Mouse (Mus musculus): ENCODE data around the gene Rabgef1.
A peak's percentile ranks its signal among the peaks of the same experiment; 100 is the strongest.

Gene Rabgef1

GRCm38 (mm10) chr5:130171423-130171954 is at the start of gene Rabgef1:
Gene Rabgef1 (plus strand): TSS chr5:130171798.
- DNase-seq, result peak; percentile 92

DNA sequence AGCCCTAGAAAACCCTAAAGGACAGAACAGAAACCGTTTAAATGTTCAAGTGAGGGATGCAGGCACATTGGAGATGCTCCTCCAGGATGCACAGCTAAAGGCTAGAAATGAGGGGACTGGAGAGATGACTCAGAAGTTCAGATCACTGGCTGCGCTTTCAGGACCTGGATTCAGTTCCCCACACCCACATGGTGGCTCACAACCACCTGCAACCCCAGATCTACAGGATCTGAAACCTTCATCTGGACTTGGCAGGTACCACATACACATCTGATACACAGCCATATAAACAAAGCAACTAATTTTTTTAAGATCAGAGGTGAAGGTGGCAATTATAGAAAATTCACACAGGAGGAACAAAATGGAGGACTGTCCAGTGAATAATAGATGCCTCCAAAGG is 49.2 kb upstream of the Rabgef1 start:
- DNase-seq, result no peak

DNA sequence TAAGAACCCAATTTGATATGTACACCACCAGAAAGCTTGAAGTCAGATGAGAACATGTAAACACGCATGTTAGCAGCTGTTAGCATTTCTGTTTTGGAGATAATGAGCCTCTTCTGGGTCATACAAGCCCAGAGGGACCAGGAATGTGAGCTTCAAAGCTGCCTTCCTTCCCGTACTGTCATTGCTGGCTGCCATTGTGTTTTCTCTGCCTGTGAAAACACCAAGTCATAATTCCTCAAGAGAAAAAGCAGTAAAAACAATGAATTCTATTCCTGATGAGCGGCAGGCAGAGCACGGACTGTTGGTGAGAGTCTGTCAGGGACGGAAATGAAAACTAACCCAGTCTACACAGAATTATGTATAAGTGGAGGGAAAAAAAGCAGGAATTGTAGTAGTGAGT is 47.3 kb upstream of the Rabgef1 start:
- no peak for DNase-seq

DNA sequence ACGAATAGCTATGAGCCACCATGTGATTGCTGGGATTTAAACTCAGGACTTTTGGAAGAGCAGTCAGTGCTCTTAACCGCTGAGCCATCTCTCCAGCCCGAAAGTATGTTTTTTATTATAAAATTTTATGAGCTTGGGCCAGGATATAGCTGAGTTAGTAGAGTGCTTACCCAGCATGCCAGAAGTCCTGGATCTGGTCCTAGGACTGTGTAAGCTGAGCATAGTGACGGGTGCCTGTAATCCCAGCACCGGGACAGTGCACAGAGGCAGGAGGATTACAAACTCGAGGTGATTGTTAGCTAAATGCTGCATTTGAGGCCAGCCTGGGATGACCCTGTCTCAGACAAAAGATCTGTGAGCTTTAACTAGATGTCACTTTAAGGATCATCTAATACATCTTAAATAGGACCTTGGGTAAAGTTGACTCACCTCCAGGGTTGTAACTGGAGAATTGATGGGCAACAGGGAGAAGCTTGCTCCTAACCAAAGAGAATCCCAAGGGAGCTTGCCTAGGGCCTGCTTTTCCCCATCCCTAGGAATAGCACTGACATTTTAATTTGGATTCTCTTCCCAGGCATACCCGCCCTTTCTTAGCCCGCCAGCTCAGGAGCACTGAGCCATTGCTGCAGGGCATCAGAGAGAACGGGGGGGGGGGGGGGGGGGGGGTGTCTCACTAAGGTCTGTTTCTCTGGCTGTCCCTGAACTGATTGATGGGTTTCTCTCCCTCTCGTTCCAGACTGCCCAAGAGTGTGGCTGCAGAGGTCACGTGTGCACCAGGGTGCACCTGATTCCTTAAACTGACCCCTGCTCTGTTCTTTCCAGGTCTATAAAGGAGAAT is 42.7 kb upstream of the Rabgef1 start:
- no peak for DNase-seq

DNA sequence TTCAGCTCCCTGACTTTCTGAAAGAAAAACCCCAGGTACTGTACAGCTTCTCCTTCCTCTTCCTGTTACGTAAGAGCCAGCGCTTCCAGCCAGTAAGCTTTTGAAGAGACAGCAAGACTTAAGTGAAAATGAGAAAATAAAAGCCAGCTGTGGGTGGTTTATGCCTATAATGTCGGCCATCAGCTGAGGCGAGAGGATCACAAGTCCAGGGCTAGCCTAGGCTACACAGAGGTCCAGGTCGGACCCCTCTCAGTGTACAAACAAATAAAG is 42.1 kb upstream of the Rabgef1 start:
- no peak for DNase-seq

GRCm38 (mm10) chr5:130136597-130136996 is 35.0 kb upstream of the Rabgef1 start:
- no peak for DNase-seq

- peak; percentile 79 for DNase-seq
These were observed 32.2 kb upstream of the Rabgef1 start for GRCm38 (mm10) chr5:130139393-130139792.

DNA sequence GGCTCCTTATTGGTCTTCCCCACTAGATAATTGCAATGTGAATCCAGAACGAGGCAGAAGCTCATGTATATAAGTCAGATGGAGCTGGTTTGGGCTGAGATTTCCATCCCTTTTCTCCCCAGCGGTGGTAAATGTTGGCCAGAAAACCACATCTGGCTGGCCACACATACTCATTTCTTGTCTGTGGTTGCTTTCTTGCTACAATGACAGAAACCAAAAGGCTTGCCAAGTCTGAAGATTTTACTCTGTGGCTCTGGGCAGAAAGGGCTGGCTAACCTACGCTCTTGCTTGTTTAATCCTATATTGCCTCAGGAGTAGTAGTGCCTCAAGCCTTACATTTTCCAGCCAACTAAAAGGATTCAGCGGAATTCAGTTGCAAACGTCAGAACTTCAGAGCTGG is 30.5 kb upstream of the Rabgef1 start:
- DNase-seq, result no peak

- no peak for DNase-seq
These were observed 29.6 kb upstream of the Rabgef1 start for GRCm38 (mm10) chr5:130142041-130142440.

GRCm38 (mm10) chr5:130143101-130143500 is 28.5 kb upstream of the Rabgef1 start:
- DNase-seq, result no peak

GRCm38 (mm10) chr5:130143977-130144333 is 27.6 kb upstream of the Rabgef1 start:
- DNase-seq, result peak; percentile 82

DNA sequence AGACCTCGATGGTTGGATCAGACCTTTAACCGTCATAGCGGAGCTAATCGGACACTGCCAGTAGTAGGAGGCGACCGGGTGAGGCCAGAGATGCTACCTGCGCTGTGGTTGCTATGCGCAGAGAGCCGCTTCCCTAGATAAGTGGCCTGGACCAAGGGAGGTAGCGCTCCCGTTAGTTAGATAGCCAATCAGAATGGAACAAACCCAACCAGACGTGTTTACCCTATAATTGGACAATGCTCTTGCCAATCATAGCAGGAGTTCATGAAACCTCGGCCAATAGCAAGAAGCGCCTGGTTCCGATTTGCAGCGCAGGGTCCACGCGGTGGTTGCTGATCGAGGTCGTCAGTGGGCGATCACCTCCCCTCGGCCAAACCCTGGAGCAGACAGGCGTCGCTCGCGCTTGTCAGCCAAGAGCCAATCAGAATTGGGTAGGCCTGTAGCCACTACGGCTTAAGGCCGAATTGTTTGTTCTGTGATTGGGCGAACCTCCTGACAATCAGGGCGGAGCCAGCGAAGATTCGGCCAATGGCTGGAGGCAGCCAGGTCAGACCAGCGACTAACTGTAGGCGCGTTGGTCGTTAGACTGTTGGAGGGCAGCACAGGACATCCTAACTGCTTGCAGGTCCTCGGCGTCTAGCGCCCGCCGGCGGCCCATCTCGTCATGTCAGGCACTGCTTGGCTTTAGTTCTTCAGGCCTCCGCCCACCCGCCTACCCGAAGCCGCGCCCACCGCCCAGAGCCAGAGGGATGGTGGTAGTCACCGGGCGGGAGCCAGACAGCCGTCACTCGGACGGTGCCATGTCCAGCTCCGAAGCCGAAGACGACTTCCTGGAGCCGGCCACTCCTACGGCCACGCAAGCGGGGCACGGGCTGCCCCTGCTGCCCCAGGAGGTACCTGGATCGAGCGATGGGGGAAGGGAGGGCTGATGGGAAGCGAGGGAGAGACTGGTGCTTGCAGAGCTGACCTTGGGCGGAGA is 27.0 kb upstream of the Rabgef1 start, which contains the start of gene Kctd7:
Gene Kctd7 (plus strand): TSS at position 528 of the 979 bp plus-strand sequence.
- peak; percentile 89 for DNase-seq

DNA sequence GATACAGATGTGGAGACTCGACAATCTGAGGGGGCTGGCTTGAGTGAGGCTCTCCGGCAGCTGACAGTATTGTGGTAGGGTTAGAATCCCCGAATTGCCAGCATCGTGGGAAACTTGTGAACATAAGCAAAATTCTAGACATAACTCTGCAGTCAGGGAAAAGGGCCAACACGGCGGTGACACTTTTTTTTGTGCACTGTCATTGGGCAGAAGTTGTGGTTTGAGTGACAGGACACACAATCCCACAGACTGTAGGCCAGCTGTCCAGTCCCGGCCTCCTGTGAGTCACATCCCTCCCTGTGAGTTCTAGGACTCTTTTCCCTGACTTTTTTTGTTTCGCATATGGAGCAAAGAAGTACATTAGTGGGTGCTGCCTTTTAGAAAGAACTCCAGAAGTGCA is 25.6 kb upstream of the Rabgef1 start:
- peak; percentile 19 for DNase-seq

DNA sequence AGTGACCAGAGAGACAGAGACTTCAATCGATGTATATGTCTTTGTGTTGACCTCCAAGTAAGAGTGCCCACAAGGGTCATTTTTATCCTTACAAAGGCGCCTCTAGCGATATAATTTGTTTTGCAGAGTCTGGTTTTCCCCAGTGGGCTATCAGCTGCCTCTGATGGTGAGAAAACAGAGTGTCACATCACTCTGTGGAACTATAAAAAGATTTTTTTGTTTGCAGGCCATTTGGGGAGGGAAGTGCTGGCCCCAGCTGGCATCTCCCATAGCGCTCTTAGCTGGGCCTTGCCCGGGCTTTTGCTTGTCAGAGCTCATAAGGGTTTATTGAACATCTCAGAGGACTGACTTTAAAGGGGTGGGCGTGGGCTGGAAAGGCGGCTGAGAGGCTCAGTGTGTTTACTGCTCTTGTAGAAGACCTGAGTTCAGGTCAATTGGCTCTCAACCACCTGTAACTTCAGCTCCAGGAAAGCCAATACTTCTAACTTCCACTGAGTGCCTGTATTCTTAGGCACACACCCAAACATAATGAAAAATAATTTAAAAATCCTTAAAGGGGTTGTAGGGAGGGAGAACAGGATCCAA is 21.8 kb upstream of the Rabgef1 start:
- no peak for DNase-seq

- DNase-seq, result no peak
These were observed 17.3 kb upstream of the Rabgef1 start for GRCm38 (mm10) chr5:130154286-130154685.

DNA sequence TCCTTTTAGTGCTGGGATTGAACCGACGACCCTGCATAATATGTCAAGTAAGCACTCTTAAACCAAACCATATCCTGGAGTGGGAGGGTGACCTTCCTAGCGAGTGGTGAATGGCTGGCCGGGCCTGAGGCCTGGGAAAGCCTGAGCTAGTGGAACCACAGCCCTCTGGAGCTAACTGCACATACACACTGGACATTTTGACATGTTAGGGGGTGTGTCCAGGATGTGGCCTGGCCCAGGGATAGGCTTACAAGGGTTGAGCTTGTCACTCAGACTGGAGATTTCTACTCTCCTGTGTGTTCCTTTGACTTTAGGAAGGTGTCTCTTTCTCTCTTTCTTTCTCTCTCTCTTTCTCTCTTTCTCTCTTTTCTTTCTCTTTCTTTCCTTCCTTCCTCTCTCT is 13.1 kb upstream of the Rabgef1 start:
- no peak for DNase-seq

- DNase-seq, result no peak
These were observed 11.8 kb upstream of the Rabgef1 start for GRCm38 (mm10) chr5:130159761-130160201.

DNA sequence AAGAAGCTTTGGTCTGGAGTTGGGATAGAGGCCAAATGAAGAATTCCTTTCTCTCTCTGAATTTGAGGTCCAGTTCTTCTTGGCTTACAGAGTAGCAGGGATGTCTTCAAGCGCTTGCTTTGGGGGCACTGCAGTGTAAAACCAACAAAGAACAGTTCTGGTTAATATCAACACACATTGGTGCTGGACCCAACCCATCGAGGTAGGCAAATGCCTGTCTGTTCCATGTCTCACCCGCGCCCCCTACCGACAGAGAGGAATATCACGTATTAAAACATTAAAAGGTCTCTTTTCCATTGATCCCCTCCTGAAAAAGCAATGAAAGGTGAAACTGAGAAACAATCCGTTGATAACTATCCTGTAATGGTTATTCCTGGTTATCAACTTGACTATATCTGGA is 7.9 kb upstream of the Rabgef1 start:
- peak; percentile 75 for DNase-seq

DNA sequence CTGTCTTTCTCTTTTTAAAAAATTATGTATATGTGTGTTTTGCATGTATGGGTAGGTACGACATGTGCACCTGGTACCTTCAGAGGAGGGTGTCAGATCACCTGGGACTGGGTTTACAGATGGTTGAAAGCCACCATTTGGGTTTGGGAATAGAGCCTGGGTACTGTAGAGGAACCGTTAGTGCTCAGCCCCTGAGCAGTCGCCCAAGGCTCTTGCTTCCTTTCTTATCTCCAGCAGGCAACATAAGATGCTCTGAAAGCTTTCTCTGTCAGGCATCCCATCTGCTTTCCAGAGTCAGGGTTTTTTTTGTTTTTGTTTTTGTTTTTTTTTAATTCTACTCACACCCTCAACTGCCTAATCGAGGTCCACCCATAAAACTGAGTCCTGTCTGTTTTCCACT is 6.4 kb upstream of the Rabgef1 start:
- DNase-seq, result no peak

DNA sequence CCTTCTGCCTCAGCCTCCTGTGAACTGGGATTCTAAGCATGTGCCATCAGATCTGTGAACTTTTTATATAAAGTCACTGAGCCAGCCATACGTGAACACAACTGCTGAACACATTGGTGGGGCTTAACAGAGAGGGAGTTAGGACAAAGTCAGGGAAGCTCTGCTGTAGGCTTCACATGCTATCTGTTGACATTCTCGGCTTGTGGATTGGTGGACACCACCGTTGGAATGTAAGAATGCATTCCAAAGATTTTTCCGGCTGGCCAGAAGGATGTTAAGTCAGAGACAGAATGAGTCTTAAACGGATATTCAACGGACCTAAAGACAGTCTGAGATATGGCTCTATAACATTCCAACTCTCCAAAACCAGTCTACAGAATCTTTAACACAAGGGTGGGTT is 2.5 kb upstream of the Rabgef1 start:
- DNase-seq, result no peak

DNA sequence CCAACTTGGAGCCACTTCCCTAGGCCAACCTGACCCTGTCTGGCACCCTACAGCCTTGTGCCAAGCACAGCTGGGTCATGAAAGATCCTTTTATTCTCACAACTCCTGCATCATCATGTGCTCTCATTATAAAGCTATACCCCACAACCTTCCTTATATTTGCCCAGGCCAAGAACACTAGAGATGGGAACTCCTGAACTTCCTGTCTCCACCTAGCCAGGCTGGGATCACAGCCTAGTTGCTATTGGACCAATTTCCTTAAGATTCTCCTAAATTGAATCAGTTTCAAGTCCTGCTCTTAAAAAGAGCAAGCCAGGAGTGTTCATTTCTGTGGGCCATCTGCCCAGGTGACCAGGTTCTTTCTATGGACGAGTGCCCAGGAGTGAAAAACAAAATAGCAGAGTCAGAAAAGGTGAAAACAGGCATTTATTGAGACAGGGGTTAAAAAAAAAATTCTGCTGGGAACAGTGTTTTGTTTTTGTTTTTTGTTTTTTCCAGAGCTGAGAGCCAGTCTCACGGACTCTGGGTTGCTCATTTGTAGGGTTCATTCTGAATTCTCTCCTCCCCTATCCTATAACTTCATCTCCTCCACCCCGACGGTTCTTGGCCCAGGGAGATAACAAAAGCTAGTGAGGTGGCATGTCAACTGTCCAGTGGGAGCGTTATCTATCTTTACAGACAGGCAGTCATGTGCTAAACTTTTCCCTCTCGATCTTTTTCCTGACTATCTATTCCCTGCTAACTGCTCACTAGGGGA is 754 bp upstream of the Rabgef1 start:
- DNase-seq, result no peak

- no peak for DNase-seq
These were observed 481 bp downstream of the Rabgef1 start for GRCm38 (mm10) chr5:130171956-130172601.
